Mouse (Mus musculus) lung, adult 2 months (tissue): Measurements from ENCODE around the gene Prkch. TPM values are rescaled to one million over a fixed set of nuclear protein-coding genes. Genes with fewer than 3 reads are reported as not detected.
"Not testable (repeated sequence)": the region's sequence is repeated elsewhere in the genome, so short reads cannot be mapped to it uniquely, and the experiment has no call there.

Source experiments
- DNase-seq: peaks from one replicate; pipeline ENCODE4 v3.0.0; 2022
- H3K4me1 ChIP-seq: fragments of 200-500 bp; 2 replicates; pipeline ENCODE4 v1.6.1; 2011; ENCODE audit warnings: low read length; ENCODE audit not compliant: control insufficient read depth, insufficient read depth
- H3K4me3 ChIP-seq: fragments of 200-500 bp; replicated peaks from 2 replicates; pipeline ENCODE3; 2011; ENCODE audit warnings: low read depth, mild to moderate bottlenecking, control low read depth, low read length; ENCODE audit errors: extremely low read depth
- CTCF ChIP-seq: fragments of 200-500 bp; IDR thresholded peaks from 2 replicates; pipeline ENCODE4 v1.5.1; 2011; ENCODE audit warnings: mild to moderate bottlenecking, low read length, control low read depth; ENCODE audit not compliant: insufficient read depth
- POLR2A ChIP-seq: fragments of 200-500 bp; IDR thresholded peaks from 2 replicates; pipeline ENCODE4 v1.6.1; 2011; ENCODE audit warnings: low read depth, mild to moderate bottlenecking, control low read depth, low read length, borderline replicate concordance; ENCODE audit errors: extremely low read depth
- WGBS: fragments of 180-500 bp; shearing (Covaris S2); methylation state at CpG from one replicate; pipeline ENCODE4 v1.1.7; 2018; 5-methylcytosine and 5-hydroxymethylcytosine counted together
- polyA plus RNA-seq: library from polyadenylated mRNA; depleted of rRNA; stranded (reverse); fragments of >200 nt; gene quantifications from 2 replicates; pipeline ENCODE4 v1.2.3, GENCODE M21; 2012

Prkch gene
- polyA plus RNA-seq, 1 experiment: 41.8 TPM

DNA sequence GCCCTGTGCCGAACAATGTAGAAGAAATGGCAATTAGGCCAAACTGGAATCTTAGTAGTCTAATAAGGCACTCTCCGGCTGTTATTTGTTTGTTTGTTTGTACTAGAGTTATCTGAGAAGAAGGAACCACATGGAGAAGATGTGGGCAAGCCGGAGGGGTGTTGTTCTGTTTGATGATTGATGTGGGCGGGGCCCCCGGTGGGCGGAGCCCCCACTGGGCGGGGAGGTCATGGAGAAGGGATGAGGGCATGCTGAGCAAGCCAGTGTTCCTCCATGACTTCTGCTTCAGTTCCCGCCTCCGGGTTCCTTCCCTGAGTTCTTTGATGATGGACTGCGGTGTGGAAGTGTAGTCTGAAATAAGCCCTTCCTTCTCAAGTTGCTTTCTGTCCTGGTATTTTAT lies 37.0 kb upstream of the Prkch start:
- Histone ChIP-seq H3K4me1 (peaks cover 3% of the 10 kb centered on the region; the same call in 1 of the 2 replicates), H3K4me3 (no peak overlapping the region)
- DNase-seq: no peak
- 31% methylated on average over 10 of the region's 10 CpGs for WGBS
- no peak for TF ChIP-seq CTCF
- no peak for TF ChIP-seq POLR2A

DNA sequence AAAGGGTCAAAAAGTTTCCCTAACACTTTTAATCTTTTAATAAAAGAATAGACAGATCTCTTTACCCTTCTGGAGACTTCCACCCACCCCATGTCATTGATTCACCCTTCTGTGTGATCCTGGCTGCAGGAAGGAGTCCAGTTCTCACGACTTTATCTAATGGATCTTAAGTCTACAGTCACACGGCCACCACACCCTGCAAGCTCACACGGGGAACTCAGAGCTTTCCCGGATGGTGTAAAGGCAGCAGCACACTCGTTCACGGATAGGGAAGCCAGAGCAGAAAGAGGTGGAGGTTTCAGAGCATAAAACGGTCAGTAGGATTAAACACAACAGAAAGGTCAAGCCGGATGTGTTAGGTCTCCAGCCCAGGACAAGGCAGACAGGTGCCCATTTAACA lies 36.3 kb upstream of the Prkch start:
- no peak for TF ChIP-seq CTCF
- no peak for TF ChIP-seq POLR2A
- 50% methylated on average over 8 of the region's 8 CpGs for WGBS
- no peak overlapping the region for H3K4me3 ChIP-seq
- no peak for DNase-seq
- peaks cover 3% of the 10 kb centered on the region; the same call in 1 of the 2 replicates for H3K4me1 ChIP-seq

DNA sequence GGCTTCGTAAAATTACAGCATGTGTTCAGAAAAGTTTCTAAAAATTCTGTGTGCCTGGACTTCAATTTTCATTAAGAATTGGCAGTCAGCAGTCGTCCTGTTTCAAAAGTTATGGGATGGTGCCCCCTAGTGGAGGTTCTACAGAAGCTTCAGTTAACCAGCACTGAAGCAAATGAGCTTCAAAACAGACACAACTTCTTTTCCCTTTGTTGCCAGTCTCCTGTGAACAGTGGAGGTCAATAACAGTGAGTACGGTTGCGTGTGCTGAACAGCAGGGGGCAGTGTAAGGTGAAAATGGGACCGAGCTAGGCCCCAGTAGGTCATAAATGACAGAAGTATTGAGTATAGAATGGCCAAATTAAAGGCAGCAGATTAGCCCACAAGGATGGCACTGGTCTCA lies 30.4 kb upstream of the Prkch start:
- TF ChIP-seq CTCF (peak; percentile 29; the same call in 1 of the 2 replicates), POLR2A (no peak)
- peak; percentile 55 for DNase-seq
- H3K4me1 ChIP-seq: no peaks in the 10 kb centered on the region
- WGBS: 3% methylated on average over 5 of the region's 5 CpGs
- H3K4me3 ChIP-seq: no peak overlapping the region

DNA sequence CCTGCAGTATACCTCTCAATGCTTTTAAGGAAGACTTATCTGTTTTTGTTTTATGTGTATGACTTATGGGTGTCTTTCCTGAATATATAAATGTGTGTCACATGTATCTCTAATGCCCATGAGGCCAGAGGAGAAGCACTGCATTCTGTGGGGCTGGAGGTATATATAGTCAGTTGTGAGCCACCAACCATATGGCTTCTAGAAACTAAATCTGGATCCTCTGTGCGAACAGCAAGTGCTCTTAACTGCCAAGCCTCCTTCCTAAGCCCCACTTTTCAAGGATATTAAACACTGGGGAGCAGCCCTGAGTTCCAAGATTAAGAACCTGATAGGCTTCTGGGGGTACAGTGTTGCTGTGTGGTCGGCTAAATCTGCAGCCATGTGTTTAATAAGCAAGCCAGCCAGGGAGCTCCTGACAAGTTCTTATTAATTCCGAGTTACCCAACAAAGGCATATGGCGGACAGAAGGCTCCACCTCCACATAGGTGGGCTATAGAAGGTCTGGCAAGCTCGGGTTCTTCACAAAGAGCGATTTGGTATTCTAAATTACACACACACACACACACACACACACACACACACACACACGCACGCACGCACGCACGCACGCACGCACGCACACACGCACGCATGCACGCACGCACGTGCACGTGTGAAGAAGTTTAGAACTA lies 25.9 kb upstream of the Prkch start:
- WGBS: 92% methylated on average over 20 of the region's 20 CpGs
- no peak for TF ChIP-seq CTCF
- TF ChIP-seq POLR2A: no peak
- Histone ChIP-seq H3K4me1 (no peaks in the 10 kb centered on the region), H3K4me3 (no peak overlapping the region)
- no peak for DNase-seq

GRCm38 (mm10) chr12:73560091-73560490 lies 24.5 kb upstream of the Prkch start:
- DNase-seq: no peak

GRCm38 (mm10) chr12:73563122-73563521 lies 21.5 kb upstream of the Prkch start:
- WGBS: 79% methylated on average over 6 of the region's 6 CpGs
- H3K4me1 ChIP-seq, H3K4me3 ChIP-seq, DNase-seq: not testable (repeated sequence)

More at GRCm38 (mm10) chr12:73560091-73560490, 24.5 kb upstream of the Prkch start:
- TF ChIP-seq CTCF: peak; percentile 37
- no peak for TF ChIP-seq POLR2A
- Histone ChIP-seq H3K4me3 (no peak overlapping the region), H3K4me1 (peaks cover 1% of the 10 kb centered on the region; the same call in 1 of the 2 replicates)
- WGBS: 56% methylated on average over 7 of the region's 7 CpGs

GRCm38 (mm10) chr12:73564176-73564575 lies 20.4 kb upstream of the Prkch start:
- WGBS: 34% methylated on average over 10 of the region's 10 CpGs
- no peak for TF ChIP-seq CTCF
- TF ChIP-seq POLR2A: no peak
- no peak for DNase-seq
- Histone ChIP-seq H3K4me1 (peaks cover 7% of the 10 kb centered on the region), H3K4me3 (no peak overlapping the region)

DNA sequence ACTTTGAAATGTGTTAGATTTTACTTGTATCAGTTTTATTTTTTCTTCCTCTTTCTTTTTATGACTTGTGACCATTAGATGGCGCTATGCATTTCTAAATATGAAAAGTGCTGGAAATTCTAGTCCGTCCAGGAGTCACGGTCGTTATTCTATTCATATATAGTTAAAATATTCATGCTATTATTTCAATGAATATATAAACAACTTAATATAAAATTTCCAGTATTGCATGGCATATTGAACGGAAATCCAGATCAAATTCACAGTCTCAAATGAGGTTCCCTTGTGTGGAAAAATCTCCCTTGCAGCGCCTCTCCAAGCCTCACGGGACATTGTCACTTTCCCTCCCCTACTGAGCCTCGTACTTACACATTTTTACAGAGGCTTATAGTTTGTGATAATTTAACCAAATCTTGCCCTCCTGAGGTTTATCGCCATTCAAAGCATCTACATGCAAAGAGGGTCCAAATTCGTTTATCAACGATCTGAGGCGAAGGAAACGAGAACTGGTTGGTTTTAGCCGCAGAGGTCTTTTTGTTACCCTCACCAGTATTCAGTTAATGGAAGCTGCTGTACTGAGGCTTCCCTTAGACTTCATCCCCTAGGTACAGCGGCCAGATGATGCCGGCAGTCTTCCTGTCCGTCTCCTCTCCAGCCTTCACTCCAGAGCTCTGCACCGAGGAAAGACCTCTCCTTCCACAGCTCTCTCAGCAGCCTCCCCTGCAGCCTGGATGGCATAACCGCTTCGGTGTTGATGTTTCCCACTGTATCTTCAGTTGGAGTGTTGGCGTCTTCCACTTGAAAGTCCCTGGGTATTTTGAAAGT lies 19.6 kb upstream of the Prkch start:
- peaks cover 7% of the 10 kb centered on the region for H3K4me1 ChIP-seq
- H3K4me3 ChIP-seq: peak overlapping the region; percentile 46
- WGBS: 14% methylated on average over 21 of the region's 21 CpGs
- DNase-seq: no peak
- TF ChIP-seq CTCF (peak; percentile 40; the same call in 1 of the 2 replicates), POLR2A (no peak)

DNA sequence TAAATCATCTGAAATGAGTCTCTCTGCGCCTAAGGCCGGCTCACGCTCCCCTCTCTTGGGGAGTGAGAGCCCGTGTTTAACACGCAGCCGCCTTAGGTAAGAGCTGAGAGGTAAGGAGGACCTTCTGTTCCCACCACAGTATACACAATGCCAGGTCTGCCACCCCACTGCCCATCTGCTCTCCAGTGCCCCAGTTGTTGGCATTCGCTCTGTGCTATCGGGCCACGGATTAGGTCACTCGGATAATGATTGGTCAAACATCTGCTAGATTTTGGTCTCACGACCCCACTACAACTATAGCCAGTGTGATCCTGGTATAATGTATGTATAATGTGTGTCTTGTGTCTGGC lies 19.0 kb upstream of the Prkch start:
- no peak for TF ChIP-seq CTCF
- no peak for TF ChIP-seq POLR2A
- DNase-seq: no peak
- H3K4me1 ChIP-seq: peaks cover 7% of the 10 kb centered on the region
- H3K4me3 ChIP-seq: no peak overlapping the region
- WGBS: 67% methylated on average over 11 of the region's 11 CpGs

DNA sequence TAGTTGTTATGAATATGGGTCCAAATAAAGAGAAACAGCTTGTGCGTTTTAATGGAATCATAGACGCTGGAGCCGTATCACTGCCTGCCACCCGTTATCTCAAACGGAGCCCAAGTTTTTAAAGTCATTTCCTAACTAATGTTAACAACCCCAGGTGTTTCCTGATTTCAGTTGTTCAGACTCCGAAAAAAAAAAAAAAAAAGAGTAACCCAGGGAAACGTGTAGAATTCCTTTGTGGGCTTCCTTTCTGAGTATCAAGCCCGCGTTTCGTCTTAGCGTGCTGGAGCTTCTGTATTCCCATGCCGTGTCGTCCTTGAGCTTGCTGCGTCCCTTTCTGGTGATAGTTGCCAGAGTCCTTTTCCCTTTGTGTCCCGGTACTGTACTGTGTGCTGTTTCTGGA lies 10.0 kb upstream of the Prkch start:
- WGBS: 30% methylated on average over 15 of the region's 15 CpGs
- peaks cover 6% of the 10 kb centered on the region for H3K4me1 ChIP-seq
- DNase-seq: no peak
- H3K4me3 ChIP-seq: peak overlapping the region; percentile 12
- no peak for TF ChIP-seq POLR2A
- TF ChIP-seq CTCF: no peak
